Mouse (Mus musculus) G1E-ER4 (cell line): Measurements from ENCODE around the gene Arhgap27. TPM values are rescaled to one million over a fixed set of nuclear protein-coding genes. Genes with fewer than 3 reads are reported as not detected.

Experiments used
- GATA1 ChIP-seq: IDR thresholded peaks from one replicate; pipeline ENCODE4 v1.8.0; 2012; ENCODE audit warnings: low read length, inconsistent platforms
- polyA plus RNA-seq: library from polyadenylated mRNA; stranded (reverse); fragments of >175 nt; gene quantifications from 2 replicates; pipeline ENCODE4 v1.2.3, GENCODE M21; 2012

Gene Arhgap27
- polyA plus RNA-seq, 1 experiment = 0.62 TPM

- no peak for TF ChIP-seq GATA1
These were observed 30.5 kb upstream of the Arhgap27 start for GRCm38 (mm10) chr11:103394025-103394424.

- no peak for TF ChIP-seq GATA1
These were observed 24.5 kb upstream of the Arhgap27 start for GRCm38 (mm10) chr11:103387870-103388526.

- no peak for TF ChIP-seq GATA1
These were observed 23.3 kb upstream of the Arhgap27 start for GRCm38 (mm10) chr11:103386827-103387226.

GRCm38 (mm10) chr11:103381956-103382613 lies 18.6 kb upstream of the Arhgap27 start:
- TF ChIP-seq GATA1 = no peak

- no peak for TF ChIP-seq GATA1
These were observed 18.0 kb upstream of the Arhgap27 start for GRCm38 (mm10) chr11:103381505-103381904.

- TF ChIP-seq GATA1 = no peak
These were observed 17.0 kb upstream of the Arhgap27 start for GRCm38 (mm10) chr11:103380460-103380859.

GRCm38 (mm10) chr11:103378341-103378740 lies 14.8 kb upstream of the Arhgap27 start:
- TF ChIP-seq GATA1 = no peak

- TF ChIP-seq GATA1 = no peak
These were observed 12.3 kb upstream of the Arhgap27 start for GRCm38 (mm10) chr11:103375772-103376171.

- no peak for TF ChIP-seq GATA1
These were observed 11.8 kb upstream of the Arhgap27 start for GRCm38 (mm10) chr11:103375258-103375657.

DNA sequence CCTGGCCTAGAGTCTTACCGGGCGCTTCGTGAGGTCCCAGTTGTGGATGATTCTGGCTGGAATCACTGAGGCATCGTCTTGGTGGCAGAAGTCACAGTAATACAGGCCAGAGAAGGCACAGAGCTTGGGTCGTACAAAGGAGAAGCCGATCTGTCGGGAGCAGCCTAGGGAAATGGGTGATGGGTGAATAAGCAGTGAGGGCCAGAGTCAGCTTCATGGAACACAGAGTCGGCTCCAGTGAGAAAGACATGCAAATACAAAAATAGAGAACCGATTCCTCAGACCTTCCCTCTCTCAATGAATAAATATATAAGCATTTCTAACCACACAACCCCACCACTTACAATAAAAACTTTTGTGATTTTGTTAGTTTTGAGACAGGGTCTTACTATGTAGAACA lies 10.4 kb upstream of the Arhgap27 start:
- TF ChIP-seq GATA1 = no peak

DNA sequence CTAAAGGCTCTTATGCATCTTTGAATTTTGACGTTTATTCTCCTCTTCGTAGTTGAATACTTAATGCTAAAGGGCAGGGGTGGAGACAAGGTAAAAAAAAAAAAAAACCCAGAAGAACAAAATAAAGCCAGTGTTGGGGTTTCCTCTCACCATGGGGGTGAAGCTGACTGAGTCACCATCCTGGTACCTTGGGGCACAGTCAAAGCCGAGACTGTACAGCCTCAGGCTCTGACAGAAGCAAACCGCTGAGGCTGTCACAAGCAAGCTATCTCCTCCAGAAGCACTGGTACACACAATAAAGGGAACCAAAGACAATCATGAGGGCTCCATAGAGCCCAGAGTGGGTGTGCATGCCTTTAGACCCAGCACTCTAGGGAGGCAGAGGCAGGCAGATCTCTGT lies 9.1 kb upstream of the Arhgap27 start:
- TF ChIP-seq GATA1 = no peak

GRCm38 (mm10) chr11:103372068-103372467 lies 8.6 kb upstream of the Arhgap27 start:
- TF ChIP-seq GATA1 = no peak

DNA sequence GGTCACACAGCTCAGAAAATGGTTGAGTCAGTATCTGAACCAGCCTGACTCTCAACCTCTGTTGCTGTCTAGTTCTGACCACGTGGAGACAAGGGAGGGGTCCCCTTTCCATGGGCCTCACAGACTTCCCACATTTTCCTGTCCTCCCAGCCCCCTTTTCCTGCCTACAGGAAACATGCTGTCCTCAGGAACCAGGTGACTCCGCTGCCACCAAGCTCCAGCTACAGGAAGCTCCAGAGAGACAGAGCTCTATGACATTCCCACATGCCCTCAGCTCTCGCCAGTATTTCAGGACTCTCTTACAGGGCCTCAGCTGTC lies 7.7 kb upstream of the Arhgap27 start:
- no peak for TF ChIP-seq GATA1

GRCm38 (mm10) chr11:103370397-103371221 lies 7.1 kb upstream of the Arhgap27 start:
- TF ChIP-seq GATA1 = no peak

DNA sequence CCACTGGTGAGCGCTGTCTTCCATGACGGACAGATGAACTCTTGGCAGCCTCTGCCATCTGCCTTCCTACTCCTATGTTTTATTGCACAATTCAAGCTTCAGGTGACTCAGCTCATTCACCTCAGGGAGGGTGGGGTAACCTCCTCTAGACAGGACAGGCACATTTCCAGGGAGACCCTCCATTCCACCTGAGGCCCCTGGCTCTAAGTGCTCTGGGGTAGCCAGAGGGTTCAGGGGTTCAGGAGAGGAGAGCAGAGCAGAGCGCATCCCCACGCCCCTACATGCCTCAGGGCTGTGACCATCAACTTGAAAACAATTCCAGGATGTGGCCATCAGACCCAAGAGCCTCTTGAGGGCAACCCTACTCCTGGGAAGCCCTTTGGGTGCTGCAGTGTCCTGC lies 2.0 kb upstream of the Arhgap27 start:
- no peak for TF ChIP-seq GATA1

DNA sequence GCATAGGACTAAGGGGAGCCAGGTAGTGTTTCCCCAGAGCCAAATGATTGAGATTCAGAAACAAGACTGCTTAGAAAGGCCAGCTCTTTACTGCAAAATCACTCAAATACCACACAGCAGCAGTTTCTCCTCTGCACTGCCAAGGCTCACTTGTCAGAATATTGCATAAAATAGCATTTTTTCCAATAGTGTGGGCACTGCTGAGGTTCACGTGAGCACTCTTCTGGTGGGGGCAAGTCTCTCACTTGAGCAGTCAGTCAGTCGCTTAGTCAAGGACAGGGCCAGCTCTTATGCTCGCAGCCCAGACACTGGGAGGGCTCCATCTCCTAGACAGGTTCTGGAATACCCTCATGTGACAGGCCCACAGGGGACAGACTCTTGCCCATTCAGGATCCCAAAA lies 1.5 kb upstream of the Arhgap27 start:
- no peak for TF ChIP-seq GATA1
